9 mouse cellular contexts compared by ENCODE assay signal in the genomic region with DNA sequence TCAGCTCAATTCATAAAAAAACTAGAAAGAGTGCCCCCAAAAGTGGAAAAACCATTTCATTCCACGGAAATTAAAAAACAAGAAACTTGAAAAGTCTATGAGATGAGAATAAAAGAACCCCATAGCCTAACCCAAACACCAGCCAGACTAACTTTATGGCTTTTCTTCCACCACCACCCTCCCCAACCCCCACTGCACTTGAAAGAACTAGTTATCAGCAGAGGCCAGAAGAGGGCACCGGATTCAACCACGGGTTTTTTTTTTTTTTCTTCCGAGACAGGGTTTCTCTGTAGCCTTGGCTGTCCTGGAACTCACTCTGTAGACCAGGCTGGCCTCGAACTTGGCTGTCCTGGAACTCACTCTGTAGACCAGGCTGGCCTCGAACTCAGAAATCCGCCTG. TPM values are rescaled to one million over a fixed set of nuclear protein-coding genes. Genes with fewer than 3 reads are reported as not detected.
DNase-seq lines count a peak whose midpoint lies in the region; ATAC-seq and TF ChIP-seq lines count a peak whose summit lies in the region.
"Had no signal": no experiment of that assay in that cellular context is flagged by ENCODE, and none has a peak within 500 bp of the region (broad histone marks: within the 10 kb centered on the region; RNA-seq: fewer than 3 reads in every experiment).

No protein-coding gene starts in this region.

- H3K36me3 ChIP-seq in lung, embryonic 15.5 days, result no peaks in the 10 kb centered on the region
- H3K36me3 ChIP-seq in CH12.LX (replicated peaks in 1 of 2; ENCODE audit: control insufficient read depth in 1 of 2, insufficient read depth in 1 of 2, low read length in 1 of 2), result peaks cover 0 to 21% of the 10 kb centered on the region in 2 experiments
- H3K36me3 ChIP-seq in liver, embryonic 15.5 days (replicated peaks), result peaks cover 11% of the 10 kb centered on the region; the same call in 1 of the 2 replicates

- H3K79me2 ChIP-seq in CH12.LX (replicated peaks; ENCODE audit: control insufficient read depth, extremely low read depth, insufficient read depth, poor library complexity, severe bottlenecking), result peaks cover 64% of the 10 kb centered on the region

- WGBS in lung, embryonic 15.5 days, result 55% methylated on average over 7 of the region's 7 CpGs
- 27% methylated on average over 7 of the region's 7 CpGs for WGBS in bone marrow, adult 2 months
- 16% methylated on average over 7 of the region's 7 CpGs for WGBS in liver, embryonic 15.5 days (ENCODE audit: insufficient replicate concordance)

- no peaks in the 10 kb centered on the region for H3K9me3 ChIP-seq in lung, embryonic 15.5 days
- no peaks in the 10 kb centered on the region for H3K9me3 ChIP-seq in CH12.LX (replicated peaks; ENCODE audit: low read length)
- H3K9me3 ChIP-seq in liver, embryonic 15.5 days (replicated peaks), result no peaks in the 10 kb centered on the region

- no peaks in the 10 kb centered on the region for H3K27me3 ChIP-seq in lung, embryonic 15.5 days
- no peaks in the 10 kb centered on the region for H3K27me3 ChIP-seq in CH12.LX (replicated peaks)
- no peaks in the 10 kb centered on the region for H3K27me3 ChIP-seq in liver, embryonic 15.5 days

- no peak overlapping the region for H3K9ac ChIP-seq in lung, embryonic 15.5 days
- peak overlapping the region; percentile 75; the same call in 1 of the 2 replicates for H3K9ac ChIP-seq in CH12.LX (ENCODE audit: insufficient read depth, low read depth)
- H3K9ac ChIP-seq in liver, embryonic 15.5 days, result peak overlapping the region; percentile 47; the same call in 1 of the 2 replicates

- TF ChIP-seq EP300 in CH12.LX (IDR thresholded peaks at IDR 0.05; ENCODE audit: low read length), result no peak

- peak overlapping the region; percentile 73; the same call in 1 of the 2 replicates for H3K4me2 ChIP-seq in lung, embryonic 15.5 days
- H3K4me2 ChIP-seq in CH12.LX (ENCODE audit: insufficient read depth, low read depth, poor library complexity, severe bottlenecking), result peak overlapping the region; percentile 86; the same call in 1 of the 2 replicates
- H3K4me2 ChIP-seq in liver, embryonic 15.5 days, result peak overlapping the region; percentile 85

- no peak for ATAC-seq in lung, embryonic 15.5 days (ENCODE audit: borderline replicate concordance, extremely low read depth, low FRiP score, low TSS enrichment)
- peak; percentile 26; the same call in 1 of the 2 replicates for ATAC-seq in liver, embryonic 15.5 days (ENCODE audit: insufficient read depth)
- no peak for ATAC-seq in cerebellum, adult (ENCODE audit: insufficient number of reproducible peaks, low FRiP score, low TSS enrichment)

- TF ChIP-seq POLR2A in CH12.LX (IDR thresholded peaks at IDR 0.05; ENCODE audit: low read depth, low read length), result no peak
- no peak for TF ChIP-seq POLR2A in bone marrow, adult 2 months (IDR thresholded peaks at IDR 0.05; ENCODE audit: borderline replicate concordance, control insufficient read depth, low read depth, low read length)

- dilution Hi-C loops in CH12.LX (cut with MboI; ENCODE audit: extremely low pct_ligation_motif_present, extremely low pct_unique_long_range_greater_than_20kb, low sequenced_read_pairs), result no loop called here

- peak in 1 of 2 experiments; percentile 55; a peak in 2 of 4 replicates for TF ChIP-seq CTCF in CH12.LX (conservative IDR thresholded peaks at IDR 0.05 in 1 of 2, IDR thresholded peaks at IDR 0.05 in 1 of 2; ENCODE audit: low read depth in 2 of 2, low read length in 2 of 2)
- TF ChIP-seq CTCF in bone marrow, adult 2 months (IDR thresholded peaks at IDR 0.05; ENCODE audit: control insufficient read depth, insufficient read depth, low read length), result no peak

- TF ChIP-seq RAD21 in CH12.LX (IDR thresholded peaks at IDR 0.05; ENCODE audit: low read depth, low read length), result no peak; the same call in none of the 2 replicates

- H3K27ac ChIP-seq in lung, embryonic 15.5 days, result peak overlapping the region; percentile 55; the same call in 1 of the 2 replicates
- H3K27ac ChIP-seq in CH12.LX (ENCODE audit: insufficient read depth, low read depth), result no peak overlapping the region
- no peak overlapping the region for H3K27ac ChIP-seq in bone marrow, adult 2 months (ENCODE audit: control insufficient read depth, insufficient read depth, low read depth, low read length, poor library complexity)
- H3K27ac ChIP-seq in liver, embryonic 15.5 days (replicated peaks), result peak overlapping the region; percentile 95

- 0 out of 2 replicates have a peak overlapping the region, but pooled peaks have one; percentile 3 for H3K4me3 ChIP-seq in lung, embryonic 15.5 days
- H3K4me3 ChIP-seq in CH12.LX (replicated peaks in 1 of 3; ENCODE audit: low read depth in 2 of 3, low read length in 2 of 3, poor library complexity in 1 of 3), result no peak overlapping the region
- H3K4me3 ChIP-seq in bone marrow, adult 2 months (replicated peaks; ENCODE audit: control insufficient read depth, low read depth, low read length), result peak overlapping the region; percentile 17
- H3K4me3 ChIP-seq in liver, embryonic 15.5 days (replicated peaks), result peak overlapping the region; percentile 100

- DNase-seq in lung, adult 18-20 months, result no peak
- peak; percentile 69 for DNase-seq in CH12.LX (ENCODE audit: extremely low read depth)
- no peak for DNase-seq in right cerebral cortex, adult 18-20 months
- DNase-seq in kidney, postnatal 14 days, result no peak

- peaks cover 14% of the 10 kb centered on the region for H3K4me1 ChIP-seq in lung, embryonic 15.5 days
- H3K4me1 ChIP-seq in CH12.LX (ENCODE audit: control insufficient read depth in 1 of 2, insufficient read depth in 2 of 2), result peaks cover 0 to 30% of the 10 kb centered on the region in 2 experiments; a peak in 2 of 4 replicates
- peaks cover 1% of the 10 kb centered on the region; the same call in 1 of the 2 replicates for H3K4me1 ChIP-seq in bone marrow, adult 2 months (ENCODE audit: control insufficient read depth, insufficient read depth, low read length)
- peaks cover 54% of the 10 kb centered on the region for H3K4me1 ChIP-seq in liver, embryonic 15.5 days (replicated peaks)

- in situ Hi-C loops in CH12.LX (cut with MboI; ENCODE audit: low pct_ligation_motif_present, low pct_unique_long_range_greater_than_20kb, low sequenced_read_pairs), result no loop called here

TF ChIP-seq in CH12.LX, 34 proteins besides CTCF, POLR2A, EP300 and RAD21:
- TF ChIP-seq BHLHE40 (IDR thresholded peaks at IDR 0.05; ENCODE audit: low read depth, low read length) (no peak), ZNF384 (IDR thresholded peaks at IDR 0.05; ENCODE audit: low read depth, low read length) (peak; percentile 97), HCFC1 (IDR thresholded peaks at IDR 0.05; ENCODE audit: low read depth, low read length) (peak; percentile 38; the same call in 1 of the 2 replicates), PAX5 (IDR thresholded peaks at IDR 0.05; ENCODE audit: low read length) (no peak), MAZ (IDR thresholded peaks at IDR 0.05; ENCODE audit: low read depth, low read length) (0 out of 2 replicates have a peak, but pooled peaks have one; percentile 35), CHD2 (IDR thresholded peaks at IDR 0.05; ENCODE audit: low read length) (peak; percentile 69; the same call in 1 of the 2 replicates), SIN3A (IDR thresholded peaks at IDR 0.05; ENCODE audit: low read length) (0 out of 2 replicates have a peak, but pooled peaks have one; percentile 17), SMC3 (IDR thresholded peaks at IDR 0.05; ENCODE audit: low read depth, low read length) (peak; percentile 20), IRF4 (IDR thresholded peaks at IDR 0.05; ENCODE audit: low read depth, low read length) (peak; percentile 42; the same call in 1 of the 2 replicates), RCOR1 (conservative IDR thresholded peaks at IDR 0.05; ENCODE audit: low read depth, low read length) (no peak)

RNA-seq across cellular contexts. Expression of a gene that starts 2.2 kb away (rescaled TPM):
- 141 and 144 TPM in 2 replicates for polyA plus RNA-seq in lung, embryonic 15.5 days (2015; fragmentation: Nextera tagmentation; extraction: Ambion mirVana)
- total RNA-seq in CH12.LX (2012; rRNA removed), result 182 and 225 TPM in 2 replicates
- 96.9 and 97.8 TPM in 2 replicates for total RNA-seq in CH12.LX (2014; rRNA removed)
- 366 and 383 TPM in 2 replicates for polyA plus RNA-seq in CH12.LX (2012; ENCODE audit: insufficient read length, low read depth)
- polyA plus RNA-seq in bone marrow, adult 2 months (2011; ENCODE audit: insufficient read depth, insufficient read length, low replicate concordance, missing spikeins), result 97.5 and 147 TPM in 2 replicates
- 110 and 117 TPM in 2 replicates for polyA plus RNA-seq in liver, embryonic 15.5 days (2015; fragmentation: Nextera tagmentation; extraction: Ambion mirVana)

RNA-seq across cellular contexts. Expression of a gene that starts 16.2 kb away (rescaled TPM):
- 8.8 and 9.5 TPM in 2 replicates for polyA plus RNA-seq in lung, embryonic 15.5 days (2015; fragmentation: Nextera tagmentation; extraction: Ambion mirVana)
- total RNA-seq in CH12.LX (2012; rRNA removed), result 6.9 and 7.4 TPM in 2 replicates
- total RNA-seq in CH12.LX (2014; rRNA removed), result 2.4 and 3.6 TPM in 2 replicates
- 10.2 and 12.8 TPM in 2 replicates for polyA plus RNA-seq in CH12.LX (2012; ENCODE audit: insufficient read length, low read depth)
- polyA plus RNA-seq in bone marrow, adult 2 months (2011; ENCODE audit: insufficient read depth, insufficient read length, low replicate concordance, missing spikeins), result 28.8 and 54.0 TPM in 2 replicates
- polyA plus RNA-seq in liver, embryonic 15.5 days (2015; fragmentation: Nextera tagmentation; extraction: Ambion mirVana), result 2.6 and 3.1 TPM in 2 replicates

RNA-seq across cellular contexts. Expression of a gene that starts 22.4 kb away (rescaled TPM):
- polyA plus RNA-seq in lung, embryonic 15.5 days (2015; fragmentation: Nextera tagmentation; extraction: Ambion mirVana), result 155 and 167 TPM in 2 replicates
- 36.6 and 40.4 TPM in 2 replicates for total RNA-seq in CH12.LX (2012; rRNA removed)
- 40.5 and 41.5 TPM in 2 replicates for total RNA-seq in CH12.LX (2014; rRNA removed)
- polyA plus RNA-seq in CH12.LX (2012; ENCODE audit: insufficient read length, low read depth), result 34.5 and 36.1 TPM in 2 replicates
- 51.1 and 93.7 TPM in 2 replicates for polyA plus RNA-seq in bone marrow, adult 2 months (2011; ENCODE audit: insufficient read depth, insufficient read length, low replicate concordance, missing spikeins)
- 47.5 and 48.1 TPM in 2 replicates for polyA plus RNA-seq in liver, embryonic 15.5 days (2015; fragmentation: Nextera tagmentation; extraction: Ambion mirVana)

RNA-seq across cellular contexts. Expression of a gene that starts 22.7 kb away (rescaled TPM):
- 0.40 and 0.64 TPM in 2 replicates for polyA plus RNA-seq in lung, embryonic 15.5 days (2015; fragmentation: Nextera tagmentation; extraction: Ambion mirVana)
- total RNA-seq in CH12.LX (2012; rRNA removed), result not detected in 2 replicates
- not detected in 2 replicates for total RNA-seq in CH12.LX (2014; rRNA removed)
- polyA plus RNA-seq in CH12.LX (2012; ENCODE audit: insufficient read length, low read depth), result not detected in 2 replicates
- not detected in 2 replicates for polyA plus RNA-seq in bone marrow, adult 2 months (2011; ENCODE audit: insufficient read depth, insufficient read length, low replicate concordance, missing spikeins)
- 0.23 TPM in 1 of 2 replicates, not detected in the other for polyA plus RNA-seq in liver, embryonic 15.5 days (2015; fragmentation: Nextera tagmentation; extraction: Ambion mirVana)
- total RNA-seq: gastrocnemius, adult 18-20 months had no signal

RNA-seq across cellular contexts. Expression of a gene that starts 25.1 kb away (rescaled TPM):
- 61.2 and 64.3 TPM in 2 replicates for polyA plus RNA-seq in lung, embryonic 15.5 days (2015; fragmentation: Nextera tagmentation; extraction: Ambion mirVana)
- total RNA-seq in CH12.LX (2012; rRNA removed) (56.8 and 75.0 TPM in 2 replicates), CH12.LX (2014; rRNA removed) (26.8 and 29.0 TPM in 2 replicates)
- polyA plus RNA-seq in CH12.LX (2012; ENCODE audit: insufficient read length, low read depth), result 99.5 and 106 TPM in 2 replicates
- 21.7 and 57.4 TPM in 2 replicates for polyA plus RNA-seq in bone marrow, adult 2 months (2011; ENCODE audit: insufficient read depth, insufficient read length, low replicate concordance, missing spikeins)
- polyA plus RNA-seq in liver, embryonic 15.5 days (2015; fragmentation: Nextera tagmentation; extraction: Ambion mirVana), result 41.2 and 47.3 TPM in 2 replicates

Comparison
In these comparisons a context has a peak if more than half of its experiments do, and no peak if none do; other contexts are left out.
1. H3K27ac ChIP-seq: peak in lung, embryonic 15.5 days (single experiment) and liver, embryonic 15.5 days (single experiment); none in CH12.LX (single experiment) and bone marrow, adult 2 months (single experiment).
2. H3K4me3 ChIP-seq: peak in lung, embryonic 15.5 days (single experiment), bone marrow, adult 2 months (single experiment) and liver, embryonic 15.5 days (single experiment); none in CH12.LX (0 of 3).
3. Peak in every context shown above with its lines, with median percentiles within 50 percentile points of each other: H3K4me2 ChIP-seq.